Mouse (Mus musculus) hindbrain, embryonic 16.5 days (tissue): ENCODE measurements at regions not wholly inside any gene's neighbourhood (a gene's known extent, or its start where the extent isn't known, plus 50 kb on each side); places are given as distances from the start of the nearest gene placed in this dataset.
A peak's percentile ranks its signal among the peaks of the same experiment; 100 is the strongest.

ENCODE experiments used
- ATAC-seq: fragments of 200-750 bp; cut with Nextera tagmentation; 2 replicates; pipeline ENCODE4 v1.8.0; 2017; ENCODE audit warnings: moderate TSS enrichment, moderate library complexity
- H3K27ac ChIP-seq: fragments of 300-500 bp; sonication (generic); 2 replicates; pipeline ENCODE4 v1.5.1; 2014; ENCODE audit warnings: low read depth, mild to moderate bottlenecking, control low read depth, low read length, moderate library complexity
- H3K27me3 ChIP-seq: fragments of 300-500 bp; sonication (generic); replicated peaks from 2 replicates; pipeline ENCODE4 v1.6.1; 2014; ENCODE audit warnings: low read length; ENCODE audit not compliant: control insufficient read depth, insufficient read depth
- H3K36me3 ChIP-seq: fragments of 300-500 bp; sonication (generic); 2 replicates; pipeline ENCODE4 v1.6.1; 2014; ENCODE audit warnings: mild to moderate bottlenecking, low read length, moderate library complexity, mixed read lengths; ENCODE audit not compliant: control insufficient read depth, insufficient read depth
- H3K4me1 ChIP-seq: fragments of 300-500 bp; sonication (generic); 2 replicates; pipeline ENCODE4 v1.6.1; 2014; ENCODE audit warnings: low read depth, low read length; ENCODE audit not compliant: control insufficient read depth, insufficient read depth
- H3K4me2 ChIP-seq: fragments of 300-500 bp; sonication (generic); 2 replicates; pipeline ENCODE4 v1.6.1; 2014; ENCODE audit warnings: mild to moderate bottlenecking, low read length, control low read depth, moderate library complexity
- H3K4me3 ChIP-seq: fragments of 300-500 bp; sonication (generic); 2 replicates; pipeline ENCODE4 v1.5.1; 2014; ENCODE audit warnings: mild to moderate bottlenecking, low read length, control low read depth, moderate library complexity
- H3K9ac ChIP-seq: fragments of 300-500 bp; sonication (generic); 2 replicates; pipeline ENCODE4 v1.6.1; 2014; ENCODE audit warnings: low read depth, mild to moderate bottlenecking, control low read depth, low read length, moderate library complexity
- H3K9me3 ChIP-seq: fragments of 300-500 bp; sonication (generic); 2 replicates; pipeline ENCODE4 v1.6.1; 2014; ENCODE audit warnings: mild to moderate bottlenecking, low read length, moderate library complexity; ENCODE audit not compliant: control insufficient read depth
- WGBS: fragments of 180-500 bp; shearing (Covaris S2); extraction: QIAGEN DNeasy Blood & Tissue Kit; methylation state at CpG from one replicate; pipeline ENCODE4 v1.1.7; 2014; 5-methylcytosine and 5-hydroxymethylcytosine counted together

- Histone ChIP-seq H3K4me3 (peak overlapping the region; percentile 52), H3K9ac (peak overlapping the region; percentile 74), H3K4me1 (peaks cover 13% of the 10 kb centered on the region), H3K36me3 (no peaks in the 10 kb centered on the region), H3K9me3 (no peaks in the 10 kb centered on the region), H3K27me3 (no peaks in the 10 kb centered on the region), H3K27ac (peak overlapping the region; percentile 83), H3K4me2 (peak overlapping the region; percentile 87)
- WGBS, result under 1% methylated on average over 46 of the region's 46 CpGs
- peak; percentile 95 for ATAC-seq
These were observed 116.5 kb upstream of the Parp11 start for GRCm38 (mm10) chr6:127330015-127330705.

GRCm38 (mm10) chr6:127331091-127331490 is 115.5 kb upstream of the Parp11 start:
- H3K4me2 ChIP-seq, result no peak overlapping the region
- no peak for ATAC-seq
- no peak overlapping the region for H3K27ac ChIP-seq
- H3K4me1 ChIP-seq, result peaks cover 13% of the 10 kb centered on the region
- no peak overlapping the region for H3K4me3 ChIP-seq
- H3K9me3 ChIP-seq, result no peaks in the 10 kb centered on the region
- H3K9ac ChIP-seq, result no peak overlapping the region
- no peaks in the 10 kb centered on the region for H3K27me3 ChIP-seq
- 68% methylated on average over 5 of the region's 5 CpGs for WGBS
- H3K36me3 ChIP-seq, result no peaks in the 10 kb centered on the region

GRCm38 (mm10) chr6:127334256-127334655 is 112.4 kb upstream of the Parp11 start:
- 94% methylated on average over 6 of the region's 6 CpGs for WGBS
- Histone ChIP-seq H3K4me3 (no peak overlapping the region), H3K4me1 (peaks cover 28% of the 10 kb centered on the region), H3K27ac (no peak overlapping the region), H3K9me3 (no peaks in the 10 kb centered on the region), H3K27me3 (peaks cover 2% of the 10 kb centered on the region; the same call in 1 of the 2 replicates), H3K9ac (no peak overlapping the region), H3K4me2 (no peak overlapping the region), H3K36me3 (no peaks in the 10 kb centered on the region)
- ATAC-seq, result no peak

DNA sequence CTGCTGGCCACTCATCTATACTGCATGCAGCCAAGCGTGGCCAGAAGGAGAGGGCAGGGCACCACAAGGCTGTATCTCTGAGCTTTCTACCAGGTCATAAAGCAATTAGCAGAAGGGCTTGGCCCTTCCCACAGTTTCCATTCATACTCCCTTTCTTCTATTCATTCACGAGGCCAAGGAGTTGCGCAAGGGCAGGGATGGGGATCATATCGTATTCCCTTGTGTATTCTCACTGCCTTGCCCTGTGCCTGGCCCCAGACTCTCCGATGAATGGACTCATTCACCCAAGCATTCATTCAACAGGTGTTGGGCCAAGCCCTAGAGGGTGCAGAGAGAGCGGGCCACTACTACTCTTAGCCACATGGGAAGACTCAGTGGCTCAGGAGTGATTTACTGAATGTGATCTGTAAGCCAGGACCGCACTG is 111.2 kb upstream of the Parp11 start:
- no peaks in the 10 kb centered on the region for H3K36me3 ChIP-seq
- H3K9me3 ChIP-seq, result no peaks in the 10 kb centered on the region
- WGBS, result 38% methylated on average over 7 of the region's 7 CpGs
- H3K27me3 ChIP-seq, result peaks cover 2% of the 10 kb centered on the region; the same call in 1 of the 2 replicates
- H3K4me1 ChIP-seq, result peaks cover 20% of the 10 kb centered on the region
- no peak overlapping the region for H3K27ac ChIP-seq
- no peak for ATAC-seq
- no peak overlapping the region for H3K9ac ChIP-seq
- H3K4me3 ChIP-seq, result no peak overlapping the region
- H3K4me2 ChIP-seq, result no peak overlapping the region

DNA sequence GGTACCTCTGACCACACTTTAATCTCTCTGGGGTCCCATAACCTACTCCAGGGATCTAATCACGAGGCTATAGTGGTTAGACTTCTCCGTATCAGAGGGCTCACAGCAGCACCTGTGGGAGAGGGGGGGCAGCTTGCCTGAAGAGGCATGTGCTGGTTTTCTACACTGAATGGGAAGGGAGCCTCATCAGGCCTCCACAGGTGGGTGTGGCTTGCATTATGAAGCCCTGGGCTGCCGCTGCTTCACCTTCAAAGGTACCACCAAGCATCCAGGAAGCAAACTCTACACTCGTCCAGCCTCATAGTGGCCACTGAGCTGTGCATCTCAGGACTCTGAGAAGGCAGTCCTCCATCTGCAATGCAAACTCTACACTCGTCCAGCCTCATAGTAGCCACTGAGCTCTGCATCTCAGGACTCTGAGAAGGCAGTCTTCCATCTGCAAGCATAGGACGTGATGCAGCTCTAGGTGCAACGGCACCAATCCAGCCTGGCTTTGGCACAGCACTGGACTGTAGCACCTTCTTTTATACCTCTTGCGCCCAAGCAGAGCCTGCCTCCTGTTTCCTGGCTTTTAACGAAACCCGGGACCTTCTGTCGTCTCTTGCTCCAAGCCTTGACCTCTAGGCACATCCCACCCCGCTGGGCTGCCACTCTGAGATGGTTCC is 110.5 kb upstream of the Parp11 start:
- no peaks in the 10 kb centered on the region for H3K9me3 ChIP-seq
- 19% methylated on average over 12 of the region's 12 CpGs for WGBS
- H3K36me3 ChIP-seq, result no peaks in the 10 kb centered on the region
- peaks cover 14% of the 10 kb centered on the region for H3K4me1 ChIP-seq
- no peak overlapping the region for H3K27ac ChIP-seq
- H3K4me3 ChIP-seq, result no peak overlapping the region
- no peak overlapping the region for H3K4me2 ChIP-seq
- 0 out of 2 replicates have a peak, but pooled peaks have one; percentile 1 for ATAC-seq
- peaks cover 2% of the 10 kb centered on the region; the same call in 1 of the 2 replicates for H3K27me3 ChIP-seq
- H3K9ac ChIP-seq, result no peak overlapping the region

DNA sequence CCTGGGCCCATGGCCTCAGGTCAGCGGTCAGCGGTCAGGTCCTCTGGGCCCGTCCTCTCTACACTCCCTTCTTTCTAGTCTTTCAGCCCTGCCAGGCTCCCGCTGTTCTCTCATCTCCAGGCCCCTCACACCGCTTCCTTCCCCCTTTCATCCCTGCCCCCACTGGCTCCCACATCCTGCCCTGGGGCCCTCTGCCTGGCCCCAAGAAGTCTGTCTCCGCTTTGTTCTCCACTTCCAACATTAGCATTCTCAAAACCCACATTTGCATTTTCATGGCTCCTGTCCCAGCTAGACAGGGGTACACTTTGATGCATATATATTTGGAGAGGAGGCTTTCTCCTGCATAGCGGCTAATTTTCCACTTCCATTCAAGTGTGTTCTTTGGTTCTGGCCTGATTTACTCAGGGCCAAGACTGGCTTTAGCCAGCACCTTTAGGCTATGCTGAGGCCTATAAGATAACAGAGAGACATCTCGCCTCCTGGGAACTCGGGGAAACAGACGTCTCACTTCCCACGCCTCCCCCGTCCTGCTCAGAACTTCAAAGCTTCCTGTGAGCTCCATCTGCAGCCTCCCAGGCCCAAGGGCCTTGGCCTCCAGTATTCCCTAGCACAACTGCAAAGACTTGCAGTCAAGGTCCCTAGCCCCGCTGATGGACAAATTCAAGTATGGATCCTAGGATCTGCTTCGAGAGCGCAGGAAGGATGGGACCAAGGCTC is 109.8 kb upstream of the Parp11 start:
- Histone ChIP-seq H3K27ac (peak overlapping the region; percentile 80), H3K4me1 (peaks cover 14% of the 10 kb centered on the region), H3K27me3 (peaks cover 2% of the 10 kb centered on the region; the same call in 1 of the 2 replicates), H3K4me3 (no peak overlapping the region), H3K4me2 (peak overlapping the region; percentile 24; the same call in 1 of the 2 replicates), H3K36me3 (no peaks in the 10 kb centered on the region), H3K9ac (0 out of 2 replicates have a peak overlapping the region, but pooled peaks have one; percentile 18), H3K9me3 (no peaks in the 10 kb centered on the region)
- 8% methylated on average over 15 of the region's 15 CpGs for WGBS
- ATAC-seq, result peak; percentile 76

GRCm38 (mm10) chr6:127337398-127337871 is 109.2 kb upstream of the Parp11 start:
- H3K9ac ChIP-seq, result 0 out of 2 replicates have a peak overlapping the region, but pooled peaks have one; percentile 18
- no peaks in the 10 kb centered on the region for H3K9me3 ChIP-seq

DNA sequence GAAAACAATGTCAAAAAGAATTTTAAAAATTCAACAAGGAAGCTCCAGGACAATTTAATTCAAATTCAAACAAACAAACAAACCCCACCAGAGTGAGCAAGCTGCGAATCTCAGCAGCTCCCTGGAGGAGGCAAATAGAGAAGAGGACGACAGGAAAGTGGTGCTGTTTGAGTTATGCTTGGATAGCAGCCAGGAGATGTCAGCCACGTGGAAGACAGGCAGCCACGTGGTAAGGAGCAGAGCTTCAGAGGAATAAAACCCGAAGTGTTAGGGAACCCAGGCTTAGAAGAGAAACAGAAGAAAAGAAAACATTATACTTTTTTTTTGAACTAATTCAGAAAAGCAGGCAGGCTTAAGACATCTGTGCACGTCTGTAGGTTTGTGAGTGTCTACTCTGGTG is 108.2 kb upstream of the Parp11 start:
- ATAC-seq, result no peak
- 19% methylated on average over 6 of the region's 6 CpGs for WGBS

More at GRCm38 (mm10) chr6:127337398-127337871, 109.2 kb upstream of the Parp11 start:
- WGBS, result 7% methylated on average over 15 of the region's 15 CpGs
- H3K4me3 ChIP-seq, result no peak overlapping the region
- peak overlapping the region; percentile 80 for H3K27ac ChIP-seq
- H3K27me3 ChIP-seq, result peaks cover 2% of the 10 kb centered on the region; the same call in 1 of the 2 replicates
- H3K4me1 ChIP-seq, result peaks cover 14% of the 10 kb centered on the region
- peak overlapping the region; percentile 24; the same call in 1 of the 2 replicates for H3K4me2 ChIP-seq
- H3K36me3 ChIP-seq, result no peaks in the 10 kb centered on the region
- peak; percentile 55 for ATAC-seq

More for the DNA sequence above, 108.2 kb upstream of the Parp11 start:
- H3K4me3 ChIP-seq, result no peak overlapping the region
- H3K27ac ChIP-seq, result no peak overlapping the region
- H3K4me2 ChIP-seq, result no peak overlapping the region
- H3K9ac ChIP-seq, result no peak overlapping the region
- no peaks in the 10 kb centered on the region for H3K36me3 ChIP-seq
- peaks cover 14% of the 10 kb centered on the region for H3K4me1 ChIP-seq
- H3K27me3 ChIP-seq, result peaks cover 2% of the 10 kb centered on the region; the same call in 1 of the 2 replicates
- H3K9me3 ChIP-seq, result no peaks in the 10 kb centered on the region
